Mouse (Mus musculus) embryo, embryonic 11.5 days (tissue): ENCODE data around the gene Oaf.

Experiments used
- DNase-seq: peaks from one replicate; pipeline ENCODE4 v3.0.0-alpha.2; 2012; ENCODE audit warnings: low read depth, low spot score

Gene Oaf

DNA sequence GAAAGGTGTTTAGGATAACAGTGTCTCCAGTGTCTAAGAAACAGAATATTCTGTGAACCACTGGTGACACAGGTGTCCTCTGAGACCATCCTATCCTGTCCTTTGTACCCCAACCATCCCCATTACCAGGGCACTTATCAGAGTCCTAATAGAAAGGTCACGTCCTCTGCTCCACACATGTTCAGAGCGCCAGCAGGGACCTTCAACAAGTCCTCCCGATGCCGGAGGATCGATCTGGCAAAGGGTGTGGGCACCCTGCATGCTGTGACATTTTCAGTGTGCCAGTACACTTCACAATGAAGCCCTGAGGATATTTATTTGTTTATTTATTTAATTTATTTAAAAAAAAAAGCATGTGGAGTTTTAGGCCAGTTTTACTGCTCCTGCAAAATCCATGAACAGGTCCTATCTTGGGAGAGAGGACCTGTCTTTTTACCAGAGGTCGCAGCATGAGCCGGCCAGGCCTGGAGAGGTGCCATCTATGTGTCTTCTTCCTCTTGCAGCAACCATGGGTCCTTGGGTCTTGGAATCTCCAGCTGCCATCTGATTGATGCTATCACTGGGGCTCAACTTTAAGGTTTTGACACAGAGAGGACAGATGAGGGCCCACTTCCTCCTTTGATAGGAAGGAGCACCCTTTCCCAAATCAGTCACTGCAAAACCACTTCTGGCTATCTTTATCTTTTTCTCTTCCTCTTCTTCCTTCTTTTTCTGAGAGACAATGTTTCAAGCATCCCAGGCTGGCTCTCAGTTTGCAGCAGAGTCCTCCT is 6.3 kb upstream of the Oaf start:
- DNase-seq = no peak

DNA sequence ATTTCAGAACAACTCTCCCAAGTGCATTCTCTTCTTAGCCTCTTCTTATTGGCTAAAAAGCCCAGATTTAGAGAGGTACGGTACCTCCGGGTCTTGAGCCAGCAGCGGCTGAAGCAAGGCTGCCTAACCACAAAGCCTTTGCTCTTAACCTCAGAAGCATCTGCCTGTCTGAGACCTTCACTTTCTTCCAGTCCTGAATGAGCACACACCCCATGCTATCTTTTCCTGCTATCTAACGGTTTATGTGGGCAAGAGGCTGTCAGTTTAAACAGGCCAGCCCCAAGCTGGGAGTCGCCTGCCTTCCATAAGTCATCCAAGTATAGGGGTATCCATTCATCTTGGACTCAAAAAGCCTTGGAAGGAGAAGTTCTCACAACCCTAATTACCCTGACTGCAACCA is 2.7 kb upstream of the Oaf start:
- DNase-seq = no peak

DNA sequence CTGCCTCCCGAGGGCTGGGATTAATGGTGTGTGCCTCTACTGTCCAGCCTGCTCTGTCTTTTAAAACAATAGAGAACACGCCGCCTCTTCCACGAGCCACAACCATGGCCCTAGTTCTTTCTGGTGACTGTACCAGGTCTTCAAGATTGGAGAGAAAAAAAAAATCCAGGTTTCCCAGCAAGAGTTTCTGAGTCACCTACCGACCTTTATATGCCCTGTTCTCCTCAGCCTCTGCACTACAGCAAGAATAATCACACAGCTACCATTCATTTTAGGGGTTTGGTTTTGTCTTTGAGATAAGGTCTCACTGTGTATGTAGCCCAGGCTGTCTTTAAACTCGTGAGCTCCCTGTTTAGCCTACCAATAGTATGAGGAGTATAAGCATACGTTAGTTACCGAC is 2.3 kb upstream of the Oaf start:
- no peak for DNase-seq

DNA sequence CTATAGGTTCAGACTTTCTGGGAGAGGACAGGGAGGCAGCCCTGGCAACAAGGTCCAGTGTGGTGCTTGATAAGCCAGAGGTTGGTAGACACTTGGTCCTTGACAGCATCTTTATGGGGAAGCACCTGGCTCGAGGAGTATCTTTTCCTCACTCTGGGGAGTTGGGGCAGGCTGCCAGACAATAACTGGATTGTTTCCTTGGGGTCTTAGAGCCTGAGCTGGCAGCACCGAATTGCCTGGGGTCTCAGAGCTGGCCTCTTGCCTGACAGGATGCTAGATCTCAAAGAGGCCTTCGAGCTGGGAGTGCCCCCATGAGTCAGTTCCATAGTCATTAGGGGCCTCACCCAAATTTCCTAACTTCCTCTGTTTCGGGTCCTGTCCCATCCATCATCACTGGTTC is 1.6 kb upstream of the Oaf start:
- DNase-seq = no peak

DNA sequence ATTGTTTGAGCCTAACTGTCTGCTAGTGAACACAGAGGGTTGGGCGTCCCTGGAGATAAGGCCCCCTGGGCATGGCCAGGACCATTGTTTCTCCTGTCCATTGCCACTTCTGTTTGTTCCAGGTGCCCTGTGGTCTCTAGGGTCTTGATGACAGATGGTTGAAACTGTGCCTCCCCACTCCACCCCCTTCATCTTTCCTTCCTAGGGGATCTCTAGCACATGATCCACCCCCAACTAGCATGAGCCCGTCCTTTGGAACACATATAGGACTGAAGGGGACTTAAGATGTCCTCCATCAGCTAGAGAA is 836 bp upstream of the Oaf start:
- DNase-seq = no peak

DNA sequence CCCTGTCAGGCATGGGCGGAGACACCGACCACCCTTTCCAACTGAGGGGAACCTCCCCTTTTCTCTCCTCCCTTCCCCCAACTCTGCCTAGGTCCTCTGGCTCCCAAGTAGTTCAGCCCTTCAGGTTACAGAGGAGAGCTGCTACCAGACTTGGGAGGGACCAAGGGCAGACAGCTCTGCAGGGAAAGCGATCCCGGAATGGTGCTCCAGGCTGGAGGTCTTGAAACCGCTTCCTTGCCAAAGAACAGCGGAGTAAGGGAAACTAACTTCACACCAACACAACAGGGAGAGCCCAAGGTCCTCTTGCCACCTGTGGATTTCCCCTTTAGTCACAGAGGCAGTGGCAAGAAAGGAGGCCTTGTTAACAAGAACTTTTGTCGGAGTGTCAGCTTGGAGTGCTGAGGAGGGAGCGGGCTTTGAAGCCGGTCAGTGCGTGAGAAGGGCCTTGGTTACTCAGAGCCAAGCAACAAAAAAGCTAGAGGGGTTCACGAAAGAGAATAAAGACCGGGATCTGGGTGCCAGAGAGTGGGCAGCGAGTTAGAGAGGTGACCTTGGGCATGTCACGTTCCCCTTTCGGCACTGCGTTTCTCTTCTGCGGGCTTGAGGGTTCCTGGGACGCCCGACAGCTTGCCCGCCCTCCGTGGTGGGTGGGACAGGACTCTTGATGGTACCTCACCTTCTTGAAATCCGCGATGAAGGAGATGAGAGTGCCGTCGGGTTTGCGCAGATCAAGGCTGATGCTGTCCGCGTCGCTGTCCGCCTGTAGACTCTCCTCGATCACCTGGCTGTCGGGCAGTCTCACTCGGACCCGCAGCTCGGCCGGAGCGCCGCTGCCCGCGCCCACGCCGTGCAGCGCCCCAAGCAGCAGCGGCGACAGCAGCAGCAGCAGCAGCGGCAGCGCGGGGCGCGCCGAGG is 823 bp downstream of the Oaf start:
- DNase-seq = no peak

DNA sequence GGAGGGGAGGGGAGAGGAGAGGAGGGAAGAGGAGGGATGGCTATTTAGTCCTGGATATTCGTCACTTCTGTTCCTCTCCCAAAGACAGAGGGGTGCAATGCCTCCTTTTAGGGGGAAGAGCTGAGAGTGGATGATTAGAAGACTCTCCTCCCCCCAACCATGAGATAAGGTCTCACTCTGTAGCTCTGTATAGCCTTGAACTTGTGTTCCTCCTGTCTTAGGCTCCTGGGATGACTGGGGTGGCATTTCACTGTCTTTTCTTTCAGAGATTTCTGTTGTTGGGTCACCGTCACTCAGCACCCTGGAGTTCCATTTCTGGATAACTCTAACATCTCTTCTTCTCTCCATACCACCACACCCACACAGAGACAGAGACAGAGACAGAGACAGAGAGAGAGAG is 1.5 kb downstream of the Oaf start:
- no peak for DNase-seq

DNA sequence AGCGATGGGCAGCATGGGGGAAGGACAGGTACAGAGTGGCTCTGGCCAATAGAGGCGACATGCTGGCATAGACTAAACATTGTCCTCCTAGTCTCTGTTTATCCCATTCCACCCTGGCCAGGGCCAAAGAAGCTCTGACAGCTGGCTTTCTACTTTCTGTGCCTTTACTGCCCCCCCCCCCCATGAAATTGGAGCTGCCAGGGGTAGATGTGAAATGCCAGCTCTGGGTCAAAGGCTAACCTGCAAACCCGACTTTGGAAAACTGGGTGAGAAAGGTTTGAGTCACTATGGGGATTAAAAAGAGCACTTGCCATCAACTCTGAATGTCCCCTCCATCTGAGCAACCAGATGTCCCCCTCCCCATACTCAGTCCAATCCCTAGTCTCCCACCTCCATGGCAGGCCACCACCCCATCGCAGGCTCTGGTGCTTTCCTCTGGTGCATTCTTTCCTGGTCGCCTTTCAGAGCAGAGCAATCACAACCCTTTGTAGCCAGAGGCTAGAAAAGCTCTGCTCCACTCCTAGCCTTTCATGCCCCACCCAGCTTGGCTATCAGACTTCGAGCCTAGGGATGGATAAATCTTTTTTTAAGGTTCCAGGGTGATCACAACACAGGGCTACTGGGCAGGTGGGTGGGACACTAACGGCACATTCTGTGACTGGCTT is 2.5 kb downstream of the Oaf start:
- no peak for DNase-seq

DNA sequence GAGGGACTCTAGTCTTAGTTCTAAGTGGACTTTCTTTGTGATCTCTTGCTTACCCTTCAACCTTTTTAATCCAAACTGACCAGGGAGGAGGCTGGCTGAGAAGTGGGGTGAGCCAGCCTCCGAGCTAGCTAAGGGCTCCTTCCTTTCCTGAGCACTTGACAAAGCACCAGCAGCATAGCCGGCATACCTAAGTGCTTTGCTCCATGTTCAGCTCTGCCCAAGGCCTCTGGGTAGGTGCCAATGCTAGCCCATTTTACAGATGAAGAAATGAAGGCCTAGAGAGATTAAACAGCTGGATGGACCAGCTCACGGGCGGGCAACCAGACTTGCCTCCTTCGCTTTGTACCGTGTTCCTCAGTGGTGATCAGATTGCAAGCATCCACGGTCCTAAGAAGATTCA is 3.1 kb downstream of the Oaf start:
- DNase-seq = no peak

DNA sequence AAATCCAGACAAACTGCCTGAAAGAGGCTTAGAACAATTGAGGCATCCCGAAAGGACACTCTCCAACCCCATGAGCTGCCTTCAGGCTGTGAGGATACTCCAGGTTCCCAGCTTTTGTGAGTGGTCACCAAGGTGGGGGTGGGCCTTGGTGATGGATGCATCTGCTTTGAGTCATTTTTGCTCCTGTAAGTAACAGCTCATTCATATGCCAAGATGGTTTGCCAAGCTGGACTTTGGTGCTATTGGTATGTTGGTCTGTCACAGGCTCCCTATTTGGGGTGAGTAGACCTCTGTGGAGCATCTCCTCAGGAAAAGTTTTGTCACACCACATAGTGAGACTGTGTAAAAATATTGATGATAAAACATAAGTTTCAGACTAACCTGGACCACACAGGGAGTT is 3.6 kb downstream of the Oaf start:
- no peak for DNase-seq

DNA sequence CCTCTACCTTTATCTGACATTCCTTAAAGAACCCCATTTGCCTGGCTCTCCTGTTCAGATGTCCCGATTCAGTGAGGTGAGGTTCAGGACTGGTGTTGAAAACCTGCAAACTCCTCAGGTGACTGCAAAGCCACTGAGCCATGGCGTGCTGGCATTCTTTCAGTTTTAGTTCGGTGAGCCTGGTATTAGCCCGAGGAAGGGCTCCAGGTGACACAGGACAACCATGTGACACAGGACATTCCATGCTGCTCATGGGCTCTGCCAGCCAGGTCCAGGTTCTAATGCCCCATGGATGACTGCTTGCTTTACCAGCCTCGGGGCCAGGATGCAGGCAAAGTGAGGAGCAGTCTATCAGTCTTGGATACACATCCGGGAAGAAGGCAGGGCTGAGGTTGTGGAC is 4.4 kb downstream of the Oaf start:
- DNase-seq = no peak

DNA sequence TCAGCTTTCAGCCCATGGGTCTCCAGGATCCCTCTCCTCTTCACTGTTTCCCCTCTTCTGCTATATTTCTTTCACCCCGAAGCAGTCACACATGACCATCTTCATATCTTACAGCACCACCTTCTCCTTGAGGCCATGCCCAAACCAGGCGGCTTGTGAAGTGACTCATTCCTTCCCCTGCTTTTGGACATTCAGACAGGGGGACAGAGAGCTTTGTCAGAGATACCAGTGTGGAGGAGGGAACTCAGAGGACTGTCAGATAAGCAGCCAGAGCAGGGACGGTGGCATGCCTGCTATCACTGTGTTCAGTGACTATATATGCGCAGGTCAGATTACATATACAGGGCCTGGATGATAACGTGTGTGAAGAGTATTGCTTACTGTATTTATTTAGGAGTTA is 5.2 kb downstream of the Oaf start:
- DNase-seq = no peak

DNA sequence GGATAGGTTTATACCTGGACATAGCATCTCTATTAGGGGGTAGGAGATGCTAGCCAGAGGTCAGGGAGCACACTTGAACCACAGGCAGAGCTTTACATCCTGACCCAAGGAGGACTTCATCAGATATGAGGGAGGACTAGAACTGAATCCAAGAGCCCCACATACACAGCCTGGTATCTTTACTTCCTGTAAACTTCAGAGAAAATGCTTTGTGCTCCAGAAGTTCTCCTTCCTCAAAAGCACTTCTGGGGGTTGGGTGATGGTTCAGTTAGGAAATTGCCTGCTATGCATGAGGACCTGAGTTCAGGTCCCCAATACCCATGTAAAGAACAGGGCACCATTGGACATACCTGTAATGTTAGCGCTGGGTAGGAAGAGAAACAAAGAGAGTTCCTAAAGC is 6.2 kb downstream of the Oaf start:
- no peak for DNase-seq

DNA sequence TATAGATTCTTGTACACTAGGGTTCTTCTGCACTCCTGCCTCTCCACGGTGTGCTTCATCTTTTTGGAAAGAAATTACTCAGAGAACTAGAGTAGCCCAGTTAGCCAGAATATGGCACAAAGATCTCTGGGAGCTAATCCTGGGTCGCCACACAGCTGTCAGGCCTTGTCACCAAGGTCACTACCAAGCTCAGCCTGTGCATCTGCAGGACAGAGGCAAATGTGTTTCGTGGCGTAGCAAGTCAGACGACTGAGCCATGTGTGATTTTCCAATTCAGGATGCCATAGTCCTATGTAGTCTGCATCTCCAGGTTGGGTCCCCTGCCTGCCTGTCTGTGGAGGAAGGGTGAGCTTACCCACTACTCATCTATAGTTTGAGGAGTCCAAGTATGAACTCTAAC is 6.7 kb downstream of the Oaf start:
- DNase-seq = no peak

DNA sequence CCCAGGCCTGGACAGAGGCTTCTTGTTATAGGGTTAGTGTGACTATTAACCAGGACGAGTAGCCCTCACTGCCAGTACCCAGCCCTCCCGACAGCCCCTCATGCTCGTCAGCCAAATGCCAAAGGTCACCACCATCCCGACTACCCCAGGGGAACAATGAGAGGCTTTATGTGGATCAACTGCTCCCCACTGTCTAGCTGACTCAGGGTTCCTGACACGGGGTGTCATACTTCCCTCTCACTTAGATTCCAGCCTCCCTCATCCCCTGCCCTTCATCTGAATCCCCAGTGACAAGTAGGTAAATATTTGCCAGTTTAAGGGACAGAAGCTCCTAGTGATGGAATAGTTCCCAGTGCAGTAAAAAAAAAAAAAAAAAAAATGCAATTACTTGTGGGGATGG is 7.4 kb downstream of the Oaf start:
- no peak for DNase-seq

DNA sequence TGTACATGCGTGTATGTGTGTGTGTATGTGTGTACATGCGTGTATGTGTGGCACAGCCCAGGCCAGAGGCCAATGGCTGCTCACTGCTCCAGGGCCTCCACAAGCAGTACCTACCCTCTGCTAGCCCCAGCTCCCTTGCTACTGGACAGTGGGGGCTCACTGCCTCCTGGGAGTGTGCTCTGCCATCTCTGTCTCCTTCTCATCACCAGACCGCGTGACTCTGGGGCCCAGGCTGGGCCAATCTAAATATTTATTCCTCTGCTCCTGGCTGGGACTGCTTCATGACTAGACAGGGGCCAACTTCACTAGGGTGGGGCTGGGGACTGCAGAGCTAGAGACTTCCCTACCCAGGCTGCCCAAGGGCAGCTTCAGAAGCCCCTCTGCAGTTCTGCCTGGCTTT is 7.9 kb downstream of the Oaf start:
- no peak for DNase-seq

DNA sequence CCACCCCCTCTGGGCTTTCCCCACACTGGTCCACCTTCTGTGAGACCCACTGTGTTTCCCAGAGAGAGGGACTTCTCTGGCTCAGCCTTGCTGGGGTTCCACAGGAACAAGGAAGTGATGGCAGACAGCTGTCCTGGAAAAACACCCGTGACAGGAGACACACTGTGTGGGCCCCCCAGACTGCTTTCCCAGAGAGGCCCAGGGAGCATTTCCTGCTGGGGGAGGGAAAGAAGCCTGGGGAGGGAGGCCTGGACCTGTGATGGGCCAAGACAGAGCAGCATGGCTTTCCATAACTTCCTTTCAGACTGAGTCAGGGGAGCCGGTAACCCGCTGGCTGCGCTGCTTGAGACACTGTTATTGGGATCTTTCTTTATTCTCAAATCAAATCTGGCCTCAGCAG is 8.8 kb downstream of the Oaf start:
- DNase-seq = no peak

DNA sequence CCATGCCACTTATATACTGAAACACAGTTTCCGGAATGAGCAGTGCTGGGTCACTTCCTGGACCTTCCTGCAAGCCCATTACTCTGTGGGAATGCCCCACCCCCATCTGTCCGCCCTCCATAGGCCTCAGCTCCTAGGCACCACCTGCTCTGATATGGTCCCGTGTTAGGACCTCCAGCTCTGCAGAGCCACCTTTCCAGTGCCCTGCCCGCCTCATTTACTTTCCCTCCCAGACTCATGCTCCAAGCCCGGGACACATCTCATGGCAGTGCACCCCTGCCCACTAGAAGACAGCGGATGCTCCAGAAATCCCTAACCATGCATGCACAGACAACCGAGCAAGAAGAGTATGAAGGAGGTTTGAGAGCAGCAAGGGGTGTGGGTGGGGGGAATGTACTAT is 9.7 kb downstream of the Oaf start:
- DNase-seq = no peak

DNA sequence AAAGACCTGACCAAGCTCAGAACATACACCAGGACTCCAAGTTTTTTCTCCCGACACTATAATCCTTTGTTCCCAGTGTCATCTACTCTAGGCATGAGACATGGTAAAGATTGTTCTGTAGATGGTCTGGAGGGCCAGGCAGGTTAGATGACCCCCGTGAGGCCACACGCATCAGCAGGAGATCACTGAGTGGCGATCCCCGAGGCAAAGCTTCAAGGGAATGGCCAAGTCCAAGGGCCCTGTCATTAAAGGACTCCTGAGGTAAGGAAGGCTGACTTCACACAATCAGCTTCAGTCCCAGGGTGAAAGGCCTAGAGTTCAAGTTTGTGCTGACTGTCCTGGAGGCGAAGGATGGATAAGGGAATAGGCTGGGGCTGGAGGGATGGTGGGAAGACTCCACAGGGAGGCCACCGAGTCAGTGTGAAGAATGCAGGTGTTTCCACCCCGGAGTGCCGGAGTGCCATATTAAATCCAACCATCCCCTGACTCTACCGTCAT is 10.3 kb downstream of the Oaf start:
- no peak for DNase-seq

DNA sequence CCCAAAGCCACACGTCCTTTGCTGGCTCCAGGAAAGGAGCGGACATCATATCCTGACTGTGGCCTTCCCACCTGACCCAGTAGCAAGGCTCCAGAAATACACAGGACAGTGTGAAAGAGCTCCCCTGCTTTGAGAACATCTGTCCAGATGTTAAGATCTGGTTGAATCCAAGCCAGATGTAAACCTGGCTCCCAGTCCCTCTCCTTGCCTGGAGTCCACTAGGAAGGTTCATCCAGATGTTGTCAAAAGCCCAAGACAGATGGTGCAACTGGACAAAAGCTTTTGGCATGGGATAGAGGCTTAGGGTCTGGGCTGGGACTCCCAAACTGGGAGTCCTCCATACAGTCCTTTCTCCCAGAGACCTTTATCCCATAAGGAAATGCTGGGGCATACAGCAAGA is 11.0 kb downstream of the Oaf start:
- DNase-seq = no peak

DNA sequence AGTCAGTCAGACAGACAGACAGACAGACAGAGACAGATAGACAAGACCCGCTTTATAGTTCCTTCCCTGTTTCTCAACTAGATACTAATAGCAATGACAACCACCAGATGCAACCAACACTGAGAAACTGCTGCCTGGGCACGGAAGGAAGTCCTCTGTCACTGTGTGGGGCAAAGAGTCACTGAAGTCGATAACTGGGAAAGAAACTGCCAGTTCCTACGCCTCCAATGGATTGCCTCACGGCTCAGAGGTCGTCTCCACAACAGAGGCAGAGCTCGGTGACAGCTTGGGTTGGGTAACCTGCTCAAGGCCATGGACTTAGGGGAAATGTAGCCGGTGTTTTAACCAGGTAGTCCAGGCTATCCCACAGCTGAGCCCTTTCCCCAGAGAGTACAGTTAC is 12.1 kb downstream of the Oaf start:
- DNase-seq = no peak

DNA sequence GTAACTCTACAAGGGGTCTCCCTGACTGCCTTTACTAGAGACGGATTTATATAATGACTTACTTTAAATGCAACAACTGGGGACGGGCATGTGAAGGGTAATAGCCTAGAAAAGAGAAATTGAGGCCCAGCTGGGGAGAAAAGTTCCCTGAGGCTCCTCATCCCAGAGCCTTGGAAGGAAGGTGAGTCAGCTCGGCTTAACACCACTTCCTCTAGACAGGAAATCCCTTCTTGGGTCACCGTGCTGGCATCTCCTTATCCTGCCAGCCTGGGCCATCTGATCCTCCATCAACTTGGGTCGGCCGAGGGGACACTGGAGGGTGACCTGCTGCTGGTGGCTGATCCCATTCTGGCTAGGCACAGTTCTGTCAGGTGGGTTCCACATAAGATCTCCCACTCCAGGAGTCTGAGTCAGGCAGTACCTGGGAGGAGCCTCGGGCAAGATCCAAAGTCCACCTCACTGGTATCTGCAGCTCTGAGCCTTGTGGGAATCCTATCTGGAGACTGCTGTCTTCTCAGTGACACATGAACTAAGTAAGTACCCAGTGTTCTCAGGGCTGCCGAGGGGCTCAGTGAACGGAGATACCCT is 13.0 kb downstream of the Oaf start:
- DNase-seq = no peak
